Mouse (Mus musculus): ENCODE results near the gene Adamtsl3. TPM values are rescaled to one million over a fixed set of nuclear protein-coding genes. Genes with fewer than 3 reads are reported as not detected.

The Adamtsl3 gene
- polyA plus RNA-seq, 2 experiments = 8.3 to 9.2 TPM

- ATAC-seq (ENCODE audit: low FRiP score, low read depth) = peak; percentile 54
- Histone ChIP-seq H3K9me3 (ENCODE audit: control insufficient read depth, low read length) (no peaks in the 10 kb centered on the region), H3K27ac (replicated peaks; ENCODE audit: low read depth, low read length) (0 out of 2 replicates have a peak overlapping the region, but pooled peaks have one; percentile 20), H3K36me3 (ENCODE audit: control insufficient read depth, insufficient read depth, low read length) (no peaks in the 10 kb centered on the region), H3K27me3 (ENCODE audit: control insufficient read depth, insufficient read depth, low read length) (no peaks in the 10 kb centered on the region), H3K4me2 (replicated peaks; ENCODE audit: low read depth, low read length, severe bottlenecking) (no peak overlapping the region), H3K9ac (ENCODE audit: low read depth, low read length, severe bottlenecking) (no peak overlapping the region), H3K4me1 (ENCODE audit: control insufficient read depth, insufficient read depth, low read length) (peaks cover 12% of the 10 kb centered on the region), H3K4me3 (replicated peaks; ENCODE audit: low read length) (no peak overlapping the region)
- no peak for TF ChIP-seq POLR2A (IDR thresholded peaks at IDR 0.05; ENCODE audit: borderline replicate concordance, extremely low read depth, insufficient read depth, insufficient read length)
- WGBS = 24% methylated on average over 3 of the region's 3 CpGs
- no peak for DNase-seq (ENCODE audit: low spot score)
These were observed 48.0 kb downstream of the Adamtsl3 start for GRCm38 (mm10) chr7:82383536-82383848.

DNA sequence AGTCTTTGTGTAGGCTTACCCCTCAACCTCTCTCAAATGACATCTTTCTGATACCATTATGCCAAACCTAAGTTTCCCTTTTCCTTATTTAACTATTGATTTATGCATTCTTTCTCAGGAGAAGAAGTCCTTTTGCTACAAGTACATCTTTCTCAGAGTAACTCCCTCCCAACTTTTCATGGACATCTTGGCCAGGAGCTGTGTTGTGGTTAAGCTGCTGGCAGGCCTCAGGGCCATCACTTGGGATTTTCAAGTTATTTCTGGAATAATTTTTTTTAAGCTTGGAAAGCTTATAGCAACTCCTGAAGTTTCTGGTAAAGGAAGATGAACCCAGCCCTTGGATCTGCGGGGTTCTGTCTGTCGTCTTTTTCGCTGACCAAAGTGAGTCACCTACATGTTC is 51.6 kb downstream of the Adamtsl3 start:
- no peaks in the 10 kb centered on the region for H3K9me3 ChIP-seq (ENCODE audit: control insufficient read depth, low read length)
- WGBS = 96% methylated on average over 3 of the region's 3 CpGs
- no peaks in the 10 kb centered on the region for H3K27me3 ChIP-seq (ENCODE audit: control insufficient read depth, insufficient read depth, low read length)
- H3K9ac ChIP-seq (ENCODE audit: low read depth, low read length, severe bottlenecking) = no peak overlapping the region
- H3K4me3 ChIP-seq (replicated peaks; ENCODE audit: low read length) = no peak overlapping the region
- TF ChIP-seq POLR2A (IDR thresholded peaks at IDR 0.05; ENCODE audit: borderline replicate concordance, extremely low read depth, insufficient read depth, insufficient read length) = no peak
- H3K4me2 ChIP-seq (replicated peaks; ENCODE audit: low read depth, low read length, severe bottlenecking) = no peak overlapping the region
- H3K36me3 ChIP-seq (ENCODE audit: control insufficient read depth, insufficient read depth, low read length) = no peaks in the 10 kb centered on the region
- DNase-seq (ENCODE audit: low spot score) = no peak
- H3K4me1 ChIP-seq (ENCODE audit: control insufficient read depth, insufficient read depth, low read length) = peaks cover 12% of the 10 kb centered on the region
- no peak overlapping the region for H3K27ac ChIP-seq (replicated peaks; ENCODE audit: low read depth, low read length)
- ATAC-seq (ENCODE audit: low FRiP score, low read depth) = no peak

GRCm38 (mm10) chr7:82394435-82395186 is 59.1 kb downstream of the Adamtsl3 start:
- Histone ChIP-seq H3K9me3 (ENCODE audit: control insufficient read depth, low read length) (no peaks in the 10 kb centered on the region), H3K4me3 (replicated peaks; ENCODE audit: low read length) (no peak overlapping the region), H3K4me2 (replicated peaks; ENCODE audit: low read depth, low read length, severe bottlenecking) (no peak overlapping the region), H3K27ac (replicated peaks; ENCODE audit: low read depth, low read length) (no peak overlapping the region), H3K4me1 (ENCODE audit: control insufficient read depth, insufficient read depth, low read length) (peaks cover 25% of the 10 kb centered on the region), H3K36me3 (ENCODE audit: control insufficient read depth, insufficient read depth, low read length) (no peaks in the 10 kb centered on the region), H3K9ac (ENCODE audit: low read depth, low read length, severe bottlenecking) (no peak overlapping the region), H3K27me3 (ENCODE audit: control insufficient read depth, insufficient read depth, low read length) (no peaks in the 10 kb centered on the region)
- 63% methylated on average over 6 of the region's 6 CpGs for WGBS
- ATAC-seq (ENCODE audit: low FRiP score, low read depth) = no peak
- no peak for TF ChIP-seq POLR2A (IDR thresholded peaks at IDR 0.05; ENCODE audit: borderline replicate concordance, extremely low read depth, insufficient read depth, insufficient read length)
- DNase-seq (ENCODE audit: low spot score) = no peak

DNA sequence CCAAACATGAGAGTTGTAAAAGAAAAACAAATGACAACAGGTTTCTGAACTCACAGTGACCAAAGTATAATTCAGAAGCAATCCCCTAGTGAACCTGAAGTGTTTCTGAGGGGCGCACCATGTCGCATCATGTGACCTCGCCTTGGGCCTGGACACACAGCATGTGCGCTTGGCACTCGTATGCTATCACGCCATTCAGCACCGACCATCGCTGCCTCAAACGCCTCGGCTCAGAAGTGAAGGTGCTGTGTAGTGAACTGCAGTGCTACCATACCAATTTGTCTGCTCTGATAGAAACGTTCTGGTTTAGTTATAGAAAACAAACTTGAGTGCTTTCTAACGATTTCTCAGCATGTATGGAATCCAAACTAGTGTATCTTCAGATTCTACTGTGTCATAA is 59.7 kb downstream of the Adamtsl3 start:
- H3K9me3 ChIP-seq (ENCODE audit: control insufficient read depth, low read length) = no peaks in the 10 kb centered on the region
- ATAC-seq (ENCODE audit: low FRiP score, low read depth) (no peak), DNase-seq (ENCODE audit: low spot score) (no peak)
- no peaks in the 10 kb centered on the region for H3K36me3 ChIP-seq (ENCODE audit: control insufficient read depth, insufficient read depth, low read length)
- H3K9ac ChIP-seq (ENCODE audit: low read depth, low read length, severe bottlenecking) = no peak overlapping the region
- 83% methylated on average over 12 of the region's 12 CpGs for WGBS
- H3K4me1 ChIP-seq (ENCODE audit: control insufficient read depth, insufficient read depth, low read length) = peaks cover 25% of the 10 kb centered on the region
- no peak overlapping the region for H3K4me3 ChIP-seq (replicated peaks; ENCODE audit: low read length)
- H3K4me2 ChIP-seq (replicated peaks; ENCODE audit: low read depth, low read length, severe bottlenecking) = no peak overlapping the region
- no peaks in the 10 kb centered on the region for H3K27me3 ChIP-seq (ENCODE audit: control insufficient read depth, insufficient read depth, low read length)
- no peak overlapping the region for H3K27ac ChIP-seq (replicated peaks; ENCODE audit: low read depth, low read length)
- no peak for TF ChIP-seq POLR2A (IDR thresholded peaks at IDR 0.05; ENCODE audit: borderline replicate concordance, extremely low read depth, insufficient read depth, insufficient read length)

DNA sequence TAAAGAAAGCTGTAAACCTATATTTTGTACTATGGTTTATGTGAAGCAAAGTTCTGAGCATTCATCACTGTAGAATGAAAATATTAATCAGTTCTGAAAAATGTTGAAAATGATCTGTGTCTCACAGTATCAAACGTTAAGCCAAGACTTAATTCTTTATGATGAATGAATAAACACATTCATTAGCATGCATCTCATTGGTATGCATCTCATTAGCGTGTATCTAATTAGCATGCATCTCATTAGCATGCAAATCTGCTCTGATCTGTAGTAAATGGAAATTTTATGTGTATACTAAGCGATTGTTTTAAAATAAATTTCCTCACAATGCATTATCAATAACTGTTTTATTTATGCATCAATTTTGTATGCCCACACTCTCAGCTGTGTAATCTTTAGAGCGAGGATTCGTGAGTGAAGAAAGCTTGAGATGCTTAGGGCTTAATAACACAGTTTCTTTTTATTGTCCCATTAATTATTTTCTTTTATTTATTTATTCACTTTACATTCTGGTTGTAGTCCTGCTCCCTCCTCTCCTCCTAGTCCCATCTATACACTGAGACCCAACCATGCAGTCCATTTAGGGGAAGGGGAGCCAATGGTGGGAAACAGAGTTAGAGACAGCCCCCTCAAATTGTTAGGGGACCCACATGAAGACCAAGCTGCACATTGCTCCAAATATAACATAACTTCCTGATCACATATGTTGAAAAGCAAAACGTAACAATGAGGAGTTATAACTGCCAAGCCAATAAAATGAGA is 60.4 kb downstream of the Adamtsl3 start:
- no peak for TF ChIP-seq POLR2A (IDR thresholded peaks at IDR 0.05; ENCODE audit: borderline replicate concordance, extremely low read depth, insufficient read depth, insufficient read length)
- DNase-seq (ENCODE audit: low spot score) = no peak
- WGBS = 72% methylated on average over 6 of the region's 6 CpGs
- no peak for ATAC-seq (ENCODE audit: low FRiP score, low read depth)
- Histone ChIP-seq H3K9ac (ENCODE audit: low read depth, low read length, severe bottlenecking) (no peak overlapping the region), H3K4me1 (ENCODE audit: control insufficient read depth, insufficient read depth, low read length) (peaks cover 25% of the 10 kb centered on the region), H3K27me3 (ENCODE audit: control insufficient read depth, insufficient read depth, low read length) (no peaks in the 10 kb centered on the region), H3K36me3 (ENCODE audit: control insufficient read depth, insufficient read depth, low read length) (no peaks in the 10 kb centered on the region), H3K4me3 (replicated peaks; ENCODE audit: low read length) (no peak overlapping the region), H3K9me3 (ENCODE audit: control insufficient read depth, low read length) (no peaks in the 10 kb centered on the region), H3K27ac (replicated peaks; ENCODE audit: low read depth, low read length) (no peak overlapping the region), H3K4me2 (replicated peaks; ENCODE audit: low read depth, low read length, severe bottlenecking) (no peak overlapping the region)

Measured in limb, embryonic 14.5 days (tissue).